Mouse (Mus musculus): ENCODE measurements around the gene Mvp.

Mvp gene

DNA sequence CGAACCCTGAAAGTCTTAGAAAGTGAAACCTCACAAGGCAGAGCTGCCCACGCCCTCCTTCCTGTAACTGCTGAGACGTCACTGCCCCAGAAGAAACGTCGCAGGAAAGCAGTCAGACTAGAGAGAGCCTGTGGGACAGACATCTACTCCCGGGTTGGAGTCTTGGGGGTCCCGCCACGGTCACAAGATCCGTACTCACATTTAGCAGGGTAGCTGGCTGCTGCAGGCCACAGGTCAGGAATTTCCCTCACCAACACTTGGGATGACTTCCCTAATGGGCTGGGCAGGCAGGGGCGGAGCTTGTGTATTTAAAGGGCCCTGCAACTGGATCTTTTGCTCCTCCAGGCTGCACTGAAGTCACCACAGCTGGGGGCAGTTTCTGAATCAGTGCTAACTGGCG lies at the start of gene Mvp:
Mvp (minus strand) TSS at position 302 of the 400 bp plus-strand sequence.
- peak; percentile 82 to 94 for DNase-seq (ENCODE audit: inconsistent age in 2 of 2, low spot score in 1 of 2)

DNA sequence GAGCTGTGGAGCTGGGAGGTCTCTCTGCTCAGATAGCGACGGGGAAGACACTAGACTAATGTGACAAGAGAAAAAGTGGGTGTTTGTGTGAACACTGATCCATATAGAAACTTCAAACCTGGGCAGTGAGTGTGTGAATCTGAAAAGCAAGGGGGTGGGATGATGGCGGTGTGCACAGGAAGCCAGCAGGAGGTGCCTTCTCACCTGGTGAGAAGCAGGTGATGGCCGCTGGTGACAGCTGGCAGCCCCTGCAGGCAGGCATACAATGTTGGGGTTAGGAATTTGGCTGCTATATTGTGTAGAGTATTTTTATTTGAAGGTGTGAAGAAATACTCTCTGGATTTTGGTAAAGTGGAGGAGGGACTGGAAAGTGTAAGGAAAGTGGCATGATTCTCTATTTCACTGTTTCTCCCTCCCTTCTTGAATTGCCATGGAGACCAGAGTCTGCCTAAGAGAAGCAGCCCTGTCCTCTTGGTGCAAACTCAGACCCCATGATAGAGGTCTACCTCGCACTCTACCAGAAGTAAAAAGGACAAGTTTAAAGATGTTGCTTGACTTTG lies 40.7 kb upstream of the Mvp start:
- no peak for DNase-seq (ENCODE audit: inconsistent age in 2 of 2, low spot score in 1 of 2)

DNA sequence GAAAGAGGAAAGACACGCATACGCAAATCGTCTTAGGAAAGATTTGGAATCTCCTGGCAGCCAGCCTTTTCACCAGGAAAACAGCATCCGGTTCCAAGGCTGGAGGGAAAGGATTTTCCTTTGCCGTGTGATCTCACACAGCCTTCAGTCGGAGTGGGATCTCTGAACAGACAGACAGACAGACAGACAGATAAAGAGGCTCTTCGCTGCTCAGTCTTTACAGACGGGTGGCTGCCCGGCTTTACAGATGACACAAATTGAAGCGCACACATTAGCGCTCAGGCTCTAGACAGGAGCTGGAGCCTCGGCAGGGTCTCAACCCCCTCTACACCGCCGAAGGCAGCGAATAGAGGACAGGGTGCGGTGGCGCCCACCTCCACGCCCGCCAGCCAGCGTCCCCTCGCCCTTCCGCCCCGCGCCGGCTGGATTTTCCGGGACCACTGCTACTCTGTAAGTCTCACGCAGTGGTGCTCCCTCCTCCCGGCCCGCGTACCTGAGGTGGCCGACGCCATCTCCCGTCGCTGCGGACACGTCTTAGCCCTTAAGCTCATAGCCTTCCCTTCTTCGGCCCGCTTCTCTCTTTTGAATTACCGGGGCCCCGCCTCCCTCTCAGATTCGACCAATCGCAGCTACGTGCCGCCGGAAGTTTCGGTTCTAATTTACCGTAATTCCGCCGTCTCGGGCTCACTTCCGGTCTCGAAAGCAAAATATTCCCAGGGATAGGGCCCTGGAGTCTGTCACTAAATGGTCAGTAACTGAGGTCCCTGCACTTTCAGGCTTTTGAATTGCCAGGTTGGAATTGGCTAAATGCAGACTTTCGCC lies 27.6 kb upstream of the Mvp start, which contains the start of gene Kif22:
Kif22 (minus strand) TSS at position 621 of the 822 bp plus-strand sequence.
- peak; percentile 90 to 97 for DNase-seq (ENCODE audit: inconsistent age in 2 of 2, low spot score in 1 of 2)

DNA sequence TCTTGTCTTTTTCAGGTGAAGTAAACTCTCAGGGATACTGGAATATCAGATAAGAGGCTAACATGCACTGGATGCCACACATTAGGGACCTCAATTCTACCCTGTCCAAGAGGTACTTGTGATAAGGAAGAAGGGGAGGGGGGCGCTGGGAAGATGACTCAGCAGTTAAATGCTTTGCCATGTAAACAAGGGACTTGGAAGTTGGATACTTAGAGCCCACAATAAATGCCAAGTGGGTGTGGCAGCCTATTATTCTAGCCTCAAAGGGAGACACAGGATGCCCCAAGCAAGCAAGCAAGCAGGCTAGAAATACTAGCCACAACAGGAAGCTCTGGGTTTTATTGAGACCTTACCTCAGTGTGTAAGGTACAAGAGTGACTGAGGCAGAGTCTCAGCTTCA lies 16.8 kb upstream of the Mvp start:
- DNase-seq (ENCODE audit: inconsistent age in 2 of 2, low spot score in 1 of 2), result no peak

DNA sequence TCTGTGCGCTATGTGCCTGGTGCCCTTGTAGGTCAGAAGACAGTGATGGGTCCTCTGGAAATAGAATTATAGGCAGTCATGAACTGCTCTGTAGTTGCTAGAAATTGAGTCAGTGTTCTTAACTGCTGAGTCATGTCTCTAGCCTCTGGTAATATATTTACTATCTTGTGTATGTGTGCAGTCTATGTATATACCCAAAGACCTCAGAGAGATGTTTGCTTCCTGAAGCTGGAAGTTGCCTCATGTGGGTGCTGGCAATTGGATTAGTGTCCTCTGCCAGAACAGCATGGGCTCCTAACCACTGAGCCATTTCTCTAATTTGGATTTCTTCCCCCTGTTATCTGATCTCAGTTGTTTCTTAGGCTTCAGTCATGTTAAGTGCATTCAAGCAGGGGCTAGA lies 15.8 kb upstream of the Mvp start:
- no peak for DNase-seq (ENCODE audit: inconsistent age in 2 of 2, low spot score in 1 of 2)

DNA sequence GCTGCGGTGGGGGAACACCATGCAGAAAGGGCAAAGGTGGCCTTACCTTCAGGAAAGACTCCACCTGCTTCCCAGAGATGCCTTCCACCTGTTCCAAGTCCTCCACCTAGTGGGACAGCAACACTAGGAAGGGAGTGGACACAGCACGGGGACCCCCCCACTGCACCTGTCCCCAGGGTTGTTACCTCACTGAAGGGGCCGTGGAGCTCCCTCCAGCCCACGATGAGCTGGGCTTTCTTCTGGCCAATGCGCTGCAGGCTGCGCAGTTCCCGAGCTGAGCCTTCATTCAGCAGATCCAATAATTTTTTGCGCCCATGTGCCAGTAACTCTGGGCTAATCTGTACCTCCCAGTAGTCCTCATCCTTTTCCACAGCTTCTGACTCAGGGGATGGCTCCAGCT lies 13.5 kb upstream of the Mvp start:
- DNase-seq (ENCODE audit: inconsistent age in 2 of 2, low spot score in 1 of 2), result no peak

DNA sequence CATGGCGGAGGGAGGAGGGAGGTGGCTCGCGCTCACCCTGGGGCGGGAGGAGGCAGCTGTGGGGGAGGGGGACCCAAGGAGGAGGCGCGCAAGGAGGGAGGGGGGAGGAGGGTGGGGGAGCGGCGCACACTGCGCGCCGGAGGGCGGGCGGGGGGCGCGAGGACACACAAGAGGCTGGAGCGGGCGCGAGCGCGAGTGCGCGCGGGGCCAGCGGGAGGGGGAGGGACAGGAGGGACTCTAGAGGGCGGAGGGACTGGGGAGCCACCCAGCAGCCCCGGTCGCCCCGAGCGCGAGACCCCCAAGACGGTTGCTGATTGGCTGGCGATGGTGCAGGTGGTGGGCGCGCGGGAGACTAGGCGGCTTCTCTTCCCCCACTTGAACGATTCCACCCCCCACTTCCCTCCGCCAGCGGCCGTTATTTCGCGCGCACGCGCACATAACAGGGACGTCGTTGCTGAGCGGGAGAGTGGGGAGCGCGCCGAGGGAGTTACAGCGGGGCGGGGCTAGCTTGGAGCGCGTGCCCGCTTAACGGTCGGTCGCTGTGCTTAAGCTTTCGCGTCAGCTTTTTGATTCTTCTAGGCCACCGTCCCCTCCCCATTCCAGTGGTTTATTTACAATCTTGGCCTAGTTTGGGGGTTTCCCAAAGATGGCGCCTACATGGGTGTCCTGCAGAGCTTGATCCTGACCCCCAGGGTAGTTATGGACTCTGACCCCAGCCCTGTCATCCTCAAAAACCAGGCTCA lies 12.7 kb upstream of the Mvp start, which contains the start of gene Maz:
Maz (minus strand) TSS at position 54 of the 743 bp plus-strand sequence.
- DNase-seq (ENCODE audit: inconsistent age in 2 of 2, low spot score in 1 of 2), result peak; percentile 100

DNA sequence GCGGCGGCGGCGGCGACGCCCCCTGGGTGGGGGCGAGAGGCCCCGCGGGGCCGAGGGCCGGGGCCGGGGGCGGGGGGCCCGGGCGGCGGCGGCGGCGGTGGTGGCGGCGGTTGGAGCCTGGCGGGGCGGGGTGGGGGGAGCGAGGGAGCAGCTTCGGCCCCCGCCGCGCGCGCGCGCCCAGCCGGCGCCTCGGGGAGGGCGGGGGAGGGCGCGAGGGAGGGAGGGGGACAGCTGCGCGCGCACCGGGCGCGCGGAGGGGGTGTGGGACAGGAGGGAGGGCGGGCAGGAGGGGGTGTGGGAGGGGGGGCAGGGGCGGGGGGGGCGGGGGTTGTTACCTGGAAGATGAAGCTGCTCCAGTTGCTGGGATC lies 12.2 kb upstream of the Mvp start:
- no peak for DNase-seq (ENCODE audit: inconsistent age in 2 of 2, low spot score in 1 of 2)

DNA sequence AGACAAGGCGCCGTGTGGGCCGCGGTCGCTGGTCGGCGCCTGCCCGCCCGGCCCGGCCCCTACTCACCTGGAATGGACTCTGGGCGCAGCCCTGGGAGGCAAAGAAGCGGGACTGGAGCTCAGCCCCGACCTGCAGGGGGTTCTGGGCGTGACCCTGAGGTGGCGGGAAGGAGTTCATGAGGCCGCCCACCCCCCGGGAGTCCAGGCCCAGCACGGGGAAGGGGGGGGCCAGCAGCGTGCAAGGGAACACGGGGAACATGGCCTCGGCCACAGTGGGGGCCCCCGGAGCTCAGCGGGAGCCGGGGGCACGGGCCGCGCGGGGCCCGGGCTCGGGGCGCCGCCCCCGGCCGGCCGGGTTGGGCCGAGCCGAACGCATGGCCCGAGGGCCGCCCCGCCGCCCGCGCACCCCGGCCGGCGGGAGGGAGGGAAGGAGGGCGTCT lies 11.8 kb upstream of the Mvp start:
- DNase-seq (ENCODE audit: inconsistent age in 2 of 2, low spot score in 1 of 2), result peak; percentile 81 to 92

DNA sequence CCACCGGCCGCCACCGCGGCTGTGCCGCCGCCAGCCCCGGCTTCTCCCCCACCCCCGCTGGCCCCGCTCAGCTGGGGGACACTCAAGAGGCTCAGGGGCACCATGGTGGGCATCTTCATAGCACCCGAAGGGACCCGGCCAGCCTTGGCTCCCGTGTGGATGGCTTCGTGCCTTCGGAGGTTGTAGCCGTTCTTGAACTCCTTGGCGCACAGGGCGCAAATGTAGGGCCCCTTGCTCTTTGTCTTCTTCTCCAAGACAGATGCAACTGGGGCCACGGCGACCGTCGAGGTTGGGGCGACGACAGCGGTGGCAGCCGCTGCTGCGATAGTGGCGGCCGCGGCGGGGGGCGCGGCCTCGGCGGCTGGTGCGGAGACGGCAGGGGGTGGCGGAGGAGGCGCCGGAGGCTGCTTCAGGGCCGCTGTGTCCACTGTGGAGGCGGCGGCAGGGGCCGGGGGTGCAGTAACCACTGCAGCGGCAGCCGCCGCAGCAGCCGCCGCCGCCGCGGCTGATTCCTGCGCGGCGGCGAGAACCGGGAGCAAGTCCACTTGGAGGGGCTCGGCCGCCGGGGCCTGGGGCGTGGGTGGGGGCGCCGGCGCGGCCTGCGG lies 11.2 kb upstream of the Mvp start:
- peak; percentile 71 to 89 for DNase-seq (ENCODE audit: inconsistent age in 2 of 2, low spot score in 1 of 2)

DNA sequence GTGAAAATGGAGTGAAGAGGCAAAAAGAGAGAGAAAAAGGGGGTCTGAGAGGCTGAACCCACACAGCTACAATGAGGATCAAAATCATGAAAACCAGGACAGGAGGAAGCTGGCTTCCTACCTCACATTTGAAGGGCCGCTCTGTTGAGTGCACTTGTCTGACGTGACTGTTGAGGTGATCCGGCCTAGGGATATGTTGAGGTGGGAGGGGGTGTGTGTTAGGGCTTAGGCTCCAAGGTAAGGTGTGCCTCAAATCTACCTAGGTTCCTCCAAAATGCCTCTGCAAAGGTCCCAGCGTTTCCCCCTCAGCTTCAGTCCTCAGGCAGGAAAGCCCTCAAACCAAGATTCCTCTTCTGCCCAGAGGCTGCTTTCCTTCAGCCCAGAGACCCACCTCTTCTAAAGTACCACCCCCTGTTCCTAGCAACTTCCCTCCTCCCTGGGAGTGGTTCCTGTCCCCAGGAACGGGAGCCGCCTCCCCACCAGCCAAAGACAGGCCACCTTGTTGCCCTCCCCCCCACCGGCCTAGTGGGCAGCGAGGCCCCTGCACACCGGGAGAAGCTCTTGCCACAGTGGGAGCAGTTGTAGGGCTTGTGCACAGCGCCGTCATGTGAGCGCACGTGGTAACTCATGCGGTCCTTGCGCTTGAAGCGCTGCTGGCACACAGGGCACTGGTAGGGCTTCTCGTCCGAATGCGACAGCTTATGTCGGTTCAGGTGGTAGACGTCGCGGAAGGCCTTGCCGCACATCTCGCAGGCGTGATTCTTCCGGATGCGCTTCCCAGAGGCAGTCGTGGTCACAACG lies 10.5 kb upstream of the Mvp start:
- peak; percentile 88 to 94 for DNase-seq (ENCODE audit: inconsistent age in 2 of 2, low spot score in 1 of 2)

DNA sequence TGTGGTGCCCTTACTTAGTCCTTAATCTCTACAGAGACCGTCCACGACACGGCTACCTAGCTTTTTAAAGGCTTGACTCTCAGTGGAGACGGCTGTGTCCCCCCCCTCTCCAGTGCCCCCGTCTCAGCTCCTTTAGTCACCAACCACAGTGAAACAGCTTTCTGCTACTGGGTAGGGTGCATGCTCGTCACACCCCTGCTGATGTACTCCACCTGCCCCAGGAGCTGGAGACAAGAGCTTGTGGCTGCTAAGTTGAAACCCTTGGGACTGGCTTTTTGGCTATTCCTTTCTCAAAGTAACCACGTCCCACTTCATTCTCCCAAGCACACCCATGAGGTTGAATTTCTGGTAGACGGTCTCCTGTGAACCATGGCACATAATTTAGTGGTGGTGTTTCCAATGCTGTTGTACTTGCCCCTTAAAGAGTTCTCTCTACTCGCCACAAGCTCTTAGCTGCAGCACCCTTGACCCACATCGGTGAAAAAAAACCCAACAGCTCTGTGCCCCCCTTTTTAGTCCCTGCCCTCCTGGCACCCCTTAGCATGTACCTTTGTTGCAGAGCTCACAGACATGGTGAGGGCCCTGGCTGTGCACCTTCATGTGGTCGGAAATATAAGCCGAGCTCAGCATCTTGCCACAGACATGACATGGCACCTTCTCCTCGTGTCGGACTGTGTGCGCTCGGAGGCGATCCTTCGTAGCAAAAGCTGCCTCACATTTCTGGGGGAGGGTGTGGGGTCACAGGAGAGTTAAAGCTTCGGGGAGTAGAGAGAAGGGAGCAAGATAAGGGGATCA lies 9.7 kb upstream of the Mvp start:
- DNase-seq (ENCODE audit: inconsistent age in 2 of 2, low spot score in 1 of 2), result peak; percentile 33 to 70

DNA sequence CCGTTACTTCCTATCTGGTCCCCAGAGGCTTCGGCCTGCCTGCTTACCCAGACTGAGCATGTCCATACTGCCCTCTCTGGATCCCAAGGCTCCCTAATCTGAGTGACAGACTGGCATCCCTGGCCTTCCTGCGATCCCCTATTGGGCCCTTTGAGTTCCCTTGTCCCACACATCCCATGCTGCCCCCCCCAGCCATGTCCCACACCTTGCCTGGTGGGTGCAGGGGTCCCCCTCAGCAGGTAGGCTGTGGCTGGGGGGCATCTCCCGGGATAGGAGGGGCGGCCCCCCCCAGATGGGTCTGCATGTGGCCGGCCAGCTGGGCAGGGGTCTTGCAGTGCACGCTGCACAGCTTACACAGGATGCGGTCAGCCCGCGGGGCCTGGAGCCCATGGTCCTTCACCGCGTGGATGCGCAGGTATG lies 8.9 kb upstream of the Mvp start:
- peak; percentile 37 to 54 for DNase-seq (ENCODE audit: inconsistent age in 2 of 2, low spot score in 1 of 2)

DNA sequence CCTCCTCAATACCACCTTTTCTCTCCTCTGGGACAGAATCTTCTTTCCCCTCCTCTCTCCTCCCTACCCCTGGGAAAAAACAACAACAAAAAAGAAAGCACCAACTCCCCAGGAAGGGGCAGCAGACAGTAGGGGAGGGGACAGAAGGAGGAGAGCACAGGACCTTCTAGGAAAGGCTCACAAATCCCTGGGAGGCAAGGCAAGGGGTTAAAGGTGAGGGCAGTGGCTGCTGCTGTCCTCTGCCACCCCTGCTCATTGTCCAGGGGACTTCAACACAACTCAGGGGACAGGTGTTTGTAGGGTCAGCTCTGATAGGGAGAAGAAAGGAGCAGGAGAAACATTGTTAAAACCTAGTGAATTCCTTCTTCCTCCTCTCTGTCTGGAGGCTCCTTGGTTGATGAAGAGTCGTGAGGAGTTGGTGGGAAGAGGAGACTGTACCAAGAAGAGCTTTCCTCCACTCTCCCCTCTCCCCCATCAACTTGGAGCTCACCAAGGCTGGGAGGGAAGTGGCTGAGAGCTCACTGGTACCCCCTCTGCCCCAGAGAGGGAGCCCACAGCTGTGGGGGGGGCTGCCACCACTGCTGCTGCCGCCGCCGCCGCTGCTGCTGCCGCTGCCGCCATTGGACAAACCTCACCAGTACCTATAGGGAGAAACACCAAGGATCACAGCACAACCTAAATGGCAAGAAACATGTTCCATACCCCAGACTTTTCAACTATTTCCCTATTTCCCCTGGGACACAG lies 8.3 kb upstream of the Mvp start:
- DNase-seq (ENCODE audit: inconsistent age in 2 of 2, low spot score in 1 of 2), result no peak

DNA sequence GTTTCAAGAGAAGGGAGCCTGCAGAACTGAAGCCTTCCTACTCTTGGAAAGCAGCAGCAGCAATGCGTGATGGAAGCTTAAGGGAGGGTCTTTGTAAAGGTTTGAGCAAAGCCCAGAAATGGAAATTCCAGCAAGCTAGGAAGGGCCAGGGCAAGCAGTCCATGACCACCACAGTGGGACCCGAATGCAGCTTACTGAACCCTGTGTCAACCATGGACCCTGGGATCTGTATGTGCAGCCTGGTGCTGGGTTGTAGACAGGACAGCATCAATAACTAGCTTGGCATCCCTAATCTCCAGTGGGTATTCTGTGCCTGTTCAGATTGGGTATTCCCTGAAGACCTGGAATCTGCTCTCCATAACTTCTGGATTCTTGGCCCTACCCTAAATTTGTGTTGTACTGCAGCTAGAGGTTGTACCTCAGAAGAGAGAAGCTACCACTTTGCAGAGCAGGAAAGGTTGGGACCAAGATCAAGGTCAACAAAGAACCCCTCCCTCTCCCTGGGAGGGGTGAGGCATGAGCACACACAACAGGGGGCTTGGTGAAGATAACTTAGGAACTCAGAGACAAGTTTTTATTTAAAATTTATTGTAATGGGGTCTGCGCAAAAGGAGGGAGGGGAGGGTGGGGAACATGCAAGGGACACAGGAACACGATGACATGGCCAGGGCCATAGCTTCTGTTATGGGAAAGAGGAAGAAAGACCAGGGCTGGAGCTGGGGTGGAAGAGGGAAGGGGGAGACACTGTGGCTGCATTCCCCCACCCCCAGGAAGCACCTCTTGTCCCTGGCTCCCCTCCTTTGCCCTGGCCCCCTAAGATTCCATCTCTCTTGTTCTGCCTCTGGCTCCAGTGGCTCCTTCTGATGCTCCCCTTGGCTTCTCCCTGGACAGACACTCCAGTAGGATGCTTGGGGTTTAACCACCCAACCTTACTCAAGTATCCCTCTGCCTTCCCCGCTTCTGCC lies 7.4 kb upstream of the Mvp start:
- peak in 1 of 2 experiments; percentile 21 for DNase-seq (ENCODE audit: inconsistent age in 2 of 2, low spot score in 1 of 2)

DNA sequence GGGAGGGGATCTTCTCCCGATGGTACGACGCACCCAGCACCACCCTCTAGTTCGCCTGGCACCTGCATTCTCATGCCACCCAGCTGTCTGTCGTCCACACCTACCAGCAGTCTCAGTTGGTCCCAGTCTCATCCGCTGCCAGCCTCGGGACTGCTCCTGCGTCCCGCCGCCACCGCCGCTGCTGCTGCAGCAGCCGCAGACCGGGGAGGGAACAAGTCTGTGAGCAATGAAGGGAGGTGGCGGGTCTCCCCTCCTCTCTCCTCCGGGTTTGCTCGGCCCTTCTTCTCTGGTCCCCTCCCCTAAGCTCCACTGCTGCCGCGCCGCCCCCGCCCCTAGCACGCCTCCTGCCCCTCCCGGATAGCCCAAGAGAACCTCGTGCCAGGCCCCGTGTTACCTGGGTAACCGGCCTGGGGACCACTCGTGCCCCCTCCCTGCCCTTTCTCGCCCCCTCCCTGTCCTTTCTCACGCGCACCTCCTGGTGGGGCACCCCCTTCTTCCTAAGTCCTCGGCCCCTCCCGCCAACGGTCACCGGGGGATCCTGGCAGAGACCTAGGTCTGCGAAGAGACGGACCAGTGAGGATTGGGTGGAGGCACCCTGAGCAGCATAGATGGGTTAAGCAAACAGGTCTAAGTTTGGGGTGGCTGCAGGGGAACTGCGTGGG lies 6.6 kb upstream of the Mvp start, which contains the start of the genes Gm42742 and Prrt2:
Gm42742 (minus strand) TSS at position 197 of the 662 bp plus-strand sequence.
Prrt2 (minus strand) TSS at position 311 of the 662 bp plus-strand sequence.
- DNase-seq (ENCODE audit: inconsistent age in 2 of 2, low spot score in 1 of 2), result peak; percentile 61 to 73

DNA sequence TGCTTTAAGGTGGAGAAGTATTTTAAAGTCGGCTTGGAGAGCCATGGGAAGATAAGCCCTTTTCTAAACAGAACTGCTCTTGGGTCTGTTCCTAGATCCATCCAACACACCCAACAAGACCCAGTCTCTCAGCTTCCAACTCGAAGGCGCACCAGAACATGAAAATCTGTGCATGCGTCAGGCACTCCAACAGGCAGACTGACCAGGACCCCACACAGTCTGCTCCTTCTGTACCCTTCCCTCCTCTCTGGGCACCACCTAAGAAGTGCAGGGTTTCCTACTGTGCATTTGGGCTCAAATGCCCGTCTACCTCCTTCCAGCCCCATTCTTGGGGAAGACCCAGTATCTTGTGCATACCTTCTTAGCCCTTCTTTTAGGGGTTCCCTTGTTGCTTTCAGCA lies 6.1 kb upstream of the Mvp start:
- no peak for DNase-seq (ENCODE audit: inconsistent age in 2 of 2, low spot score in 1 of 2)

Measured in adrenal gland, adult (tissue).